Mouse (Mus musculus): ENCODE results near the gene Nradd.

The Nradd gene

GRCm38 (mm10) chr9:110583521-110583920, 40.7 kb downstream of the Nradd start:
- no peak for DNase-seq

GRCm38 (mm10) chr9:110582161-110582560, 42.1 kb downstream of the Nradd start:
- no peak for DNase-seq
